Comparison of ENCODE assay signal across 8 mouse cellular contexts in the genomic region with DNA sequence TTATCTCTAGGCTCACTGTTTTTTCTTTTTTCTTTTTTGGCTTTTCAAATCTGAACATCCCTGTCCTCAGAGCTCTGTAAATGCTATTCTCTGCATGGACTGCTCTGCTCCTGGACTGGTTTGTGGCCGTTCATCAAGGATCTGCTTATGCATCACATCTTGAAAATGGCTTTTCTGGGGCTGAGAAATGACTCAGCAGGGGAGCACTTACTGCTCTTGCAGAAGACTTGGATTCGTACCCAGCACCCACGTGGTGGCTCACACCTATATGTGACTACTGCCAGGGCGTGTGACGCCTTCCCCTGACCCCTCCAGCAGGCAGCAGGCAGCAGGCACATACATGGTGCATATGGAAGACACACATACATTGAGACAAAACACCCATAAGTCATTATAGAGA.
"Had no signal": no experiment of that assay in that cellular context is flagged by ENCODE, and none has a peak within 500 bp of the region (broad histone marks: within the 10 kb centered on the region; RNA-seq: fewer than 3 reads in every experiment).

No protein-coding gene starts in this region.

- DNase-seq: kidney, adult 2 months; kidney, postnatal 14 days; liver; liver, embryonic 13.5 days; liver, postnatal 0 days; lung, postnatal 14 days; retina, postnatal 1 day; thymus, postnatal 4 days had no signal
